Mouse (Mus musculus) left cerebral cortex, adult 6 months (tissue): ENCODE data around the gene Hspa1b. TPM values are rescaled to one million over a fixed set of nuclear protein-coding genes. Genes with fewer than 3 reads are reported as not detected.

Source experiments
- long read RNA-seq, 2 experiments: library from polyadenylated mRNA; unstranded; transcript quantifications; one replicate each; pipeline ENCODE4 v2.0.0; 2019 to 2020
- polyA plus RNA-seq: library from polyadenylated mRNA; unstranded; fragments of <200 nt; fragmentation: Nextera tagmentation; gene quantifications from 2 replicates; pipeline ENCODE4 v1.2.3, GENCODE M21; 2021

Gene Hspa1b
- 0.48 and 1.1 TPM in 2 replicates for polyA plus RNA-seq
- long read RNA-seq, experiment 1 = 0 reads
- long read RNA-seq, experiment 2, partial matches to known transcripts = 0 of 1 reads
- long read RNA-seq, experiment 2, other reads (novel, unspliced or antisense) = 0 of 1 reads

GRCm38 (mm10) chr17:34959130-34959778 lies at the start of gene Hspa1b:
TSS of gene Hspa1b (minus strand) at chr17:34959238.

GRCm38 (mm10) chr17:35000717-35001451 lies 41.8 kb upstream of the Hspa1b start, which contains the start of gene Vars:
TSS of gene Vars (plus strand) at chr17:35000987.

GRCm38 (mm10) chr17:34981690-34982180 lies 22.7 kb upstream of the Hspa1b start, which contains the start of gene Lsm2:
TSS of gene Lsm2 (plus strand) at chr17:34981862.

GRCm38 (mm10) chr17:34972069-34972749 lies 13.2 kb upstream of the Hspa1b start, which contains the start of the genes Hspa1a and Hspa1l:
TSS of gene Hspa1a (minus strand) at chr17:34972156.
TSS of gene Hspa1l (plus strand) at chr17:34972703.

GRCm38 (mm10) chr17:34969822-34970221 lies 10.8 kb upstream of the Hspa1b start, which contains the start of gene Gm20481:
TSS of gene Gm20481 (plus strand) at chr17:34969912.

GRCm38 (mm10) chr17:34931061-34931734 lies 27.8 kb downstream of the Hspa1b start, which contains the start of gene Neu1:
TSS of gene Neu1 (plus strand) at chr17:34931253.

GRCm38 (mm10) chr17:34913930-34914665 lies 44.9 kb downstream of the Hspa1b start, which contains the start of gene Slc44a4:
TSS of gene Slc44a4 (plus strand) at chr17:34914466.

Other genes with a start within 250 kb of the Hspa1b start
- gene C4b, start 215.4 kb downstream of the Hspa1b start, polyA plus RNA-seq = 3.9 and 8.9 TPM in 2 replicates
- gene Cyp21a1, start 154.7 kb downstream of the Hspa1b start, polyA plus RNA-seq = not detected in 2 replicates
- 60.8 and 64.9 TPM in 2 replicates for gene Stk19, start 122.3 kb downstream of the Hspa1b start, polyA plus RNA-seq
- 25.6 and 26.2 TPM in 2 replicates for gene Dxo, start 122.2 kb downstream of the Hspa1b start, polyA plus RNA-seq
- 20.2 and 21.7 TPM in 2 replicates for gene Skiv2l, start 109.0 kb downstream of the Hspa1b start, polyA plus RNA-seq
- 34.1 and 37.6 TPM in 2 replicates for gene Nelfe, start 108.8 kb downstream of the Hspa1b start, polyA plus RNA-seq
- gene Cfb, start 96.7 kb downstream of the Hspa1b start, polyA plus RNA-seq = 0.39 and 0.50 TPM in 2 replicates
- gene Zbtb12, start 79.8 kb downstream of the Hspa1b start, polyA plus RNA-seq = 0.17 and 0.25 TPM in 2 replicates
- gene Gm20547, start 77.2 kb downstream of the Hspa1b start, polyA plus RNA-seq = not detected in 2 replicates
- 2.7 and 3.3 TPM in 2 replicates for gene C2, start 61.0 kb downstream of the Hspa1b start, polyA plus RNA-seq
- gene Ehmt2, start 60.8 kb downstream of the Hspa1b start, polyA plus RNA-seq = 20.4 and 20.9 TPM in 2 replicates
- gene Slc44a4, start 44.8 kb downstream of the Hspa1b start, polyA plus RNA-seq = 0.48 TPM in 2 replicates
- gene Neu1, start 28.0 kb downstream of the Hspa1b start, polyA plus RNA-seq = 30.2 and 37.0 TPM in 2 replicates
- gene Gm20481, start 10.7 kb upstream of the Hspa1b start, polyA plus RNA-seq = not detected in 2 replicates
- 5.3 and 7.0 TPM in 2 replicates for gene Hspa1a, start 12.9 kb upstream of the Hspa1b start, polyA plus RNA-seq
- 0.90 and 1.5 TPM in 2 replicates for gene Hspa1l, start 13.5 kb upstream of the Hspa1b start, polyA plus RNA-seq
- gene Lsm2, start 22.6 kb upstream of the Hspa1b start, polyA plus RNA-seq = 33.6 and 33.9 TPM in 2 replicates
- gene Vars, start 41.7 kb upstream of the Hspa1b start, polyA plus RNA-seq = 15.7 and 17.2 TPM in 2 replicates
- gene Vwa7, start 57.3 kb upstream of the Hspa1b start, polyA plus RNA-seq = 0.13 and 0.25 TPM in 2 replicates
- 0.89 and 0.92 TPM in 2 replicates for gene Sapcd1, start 68.8 kb upstream of the Hspa1b start, polyA plus RNA-seq
- 0.37 and 0.45 TPM in 2 replicates for gene Msh5, start 87.5 kb upstream of the Hspa1b start, polyA plus RNA-seq
- gene Clic1, start 90.7 kb upstream of the Hspa1b start, polyA plus RNA-seq = 22.7 and 26.4 TPM in 2 replicates
- 20.0 and 22.8 TPM in 2 replicates for gene Ddah2, start 99.8 kb upstream of the Hspa1b start, polyA plus RNA-seq
- gene Ly6g6c, start 106.2 kb upstream of the Hspa1b start, polyA plus RNA-seq = not detected in 2 replicates
- not detected in 2 replicates for gene Mpig6b, start 106.9 kb upstream of the Hspa1b start, polyA plus RNA-seq
- gene Ly6g6e, start 117.7 kb upstream of the Hspa1b start, polyA plus RNA-seq = 2.4 and 3.7 TPM in 2 replicates
- 1.6 and 2.3 TPM in 2 replicates for gene Ly6g6d, start 118.8 kb upstream of the Hspa1b start, polyA plus RNA-seq
- 1.6 and 2.2 TPM in 2 replicates for gene Ly6g6f, start 126.4 kb upstream of the Hspa1b start, polyA plus RNA-seq
- gene Abhd16a, start 130.0 kb upstream of the Hspa1b start, polyA plus RNA-seq = 102 and 121 TPM in 2 replicates
- not detected in 2 replicates for gene Ly6g5c, start 149.0 kb upstream of the Hspa1b start, polyA plus RNA-seq
- not detected in 2 replicates for gene Ly6g5b, start 156.2 kb upstream of the Hspa1b start, polyA plus RNA-seq
- 21.2 and 22.7 TPM in 2 replicates for gene Gpank1, start 162.2 kb upstream of the Hspa1b start, polyA plus RNA-seq
- gene Csnk2b, start 162.8 kb upstream of the Hspa1b start, polyA plus RNA-seq = 240 and 277 TPM in 2 replicates
- gene D17H6S53E, start 167.1 kb upstream of the Hspa1b start, polyA plus RNA-seq = 32.3 and 43.2 TPM in 2 replicates
- gene Apom, start 172.8 kb upstream of the Hspa1b start, polyA plus RNA-seq = not detected in 2 replicates
- 59.0 and 84.6 TPM in 2 replicates for gene Bag6, start 175.9 kb upstream of the Hspa1b start, polyA plus RNA-seq
- 14.9 and 37.9 TPM in 2 replicates for gene Prrc2a, start 205.7 kb upstream of the Hspa1b start, polyA plus RNA-seq
- 32.2 and 36.1 TPM in 2 replicates for gene Aif1, start 216.8 kb upstream of the Hspa1b start, polyA plus RNA-seq
- gene Lst1, start 229.2 kb upstream of the Hspa1b start, polyA plus RNA-seq = 26.1 and 36.8 TPM in 2 replicates
- gene Ltb, start 235.2 kb upstream of the Hspa1b start, polyA plus RNA-seq = 0.48 and 0.93 TPM in 2 replicates
- gene Tnf, start 242.8 kb upstream of the Hspa1b start, polyA plus RNA-seq = not detected in 2 replicates
- gene Lta, start 246.1 kb upstream of the Hspa1b start, polyA plus RNA-seq = 0.15 TPM in 1 of 2 replicates, not detected in the other